Mouse (Mus musculus) liver, embryonic 11.5 days (tissue): ENCODE results near the gene Pparg. TPM values are rescaled to one million over a fixed set of nuclear protein-coding genes. Genes with fewer than 3 reads are reported as not detected.

ENCODE experiments used
- ATAC-seq: fragments of 200-750 bp; cut with Nextera tagmentation; replicated peaks from 2 replicates; pipeline ENCODE4 v1.8.0; 2017; ENCODE audit warnings: moderate number of reproducible peaks, mild to moderate bottlenecking, moderate TSS enrichment, moderate library complexity; ENCODE audit not compliant: low FRiP score
- DNase-seq: peaks from one replicate; pipeline ENCODE4 v3.0.0-alpha.2; 2017; ENCODE audit warnings: low spot score
- H3K27ac ChIP-seq: fragments of 300-500 bp; sonication (generic); 2 replicates; pipeline ENCODE4 v1.5.1; 2014; ENCODE audit warnings: mild to moderate bottlenecking, low read depth, low read length, control low read depth
- H3K27me3 ChIP-seq: fragments of 300-500 bp; sonication (generic); replicated peaks from 2 replicates; pipeline ENCODE4 v1.6.1; 2014; ENCODE audit warnings: low read length, mixed read lengths; ENCODE audit not compliant: control insufficient read depth, insufficient read depth
- H3K36me3 ChIP-seq: fragments of 300-500 bp; sonication (generic); 2 replicates; pipeline ENCODE4 v1.6.1; 2014; ENCODE audit warnings: mild to moderate bottlenecking, low read length, moderate library complexity, mixed read lengths; ENCODE audit not compliant: control insufficient read depth, insufficient read depth
- H3K4me1 ChIP-seq: fragments of 300-500 bp; sonication (generic); replicated peaks from 2 replicates; pipeline ENCODE4 v1.6.1; 2014; ENCODE audit warnings: low read length, mixed read lengths; ENCODE audit not compliant: control insufficient read depth, insufficient read depth
- H3K4me2 ChIP-seq: fragments of 300-500 bp; sonication (generic); 2 replicates; pipeline ENCODE4 v1.6.1; 2014; ENCODE audit warnings: mild to moderate bottlenecking, control low read depth, moderate library complexity
- H3K4me3 ChIP-seq: fragments of 300-500 bp; sonication (generic); 2 replicates; pipeline ENCODE4 v1.5.1; 2014; ENCODE audit warnings: low read depth, low read length, control low read depth
- H3K9ac ChIP-seq: fragments of 300-500 bp; sonication (generic); 2 replicates; pipeline ENCODE4 v1.6.1; 2014; ENCODE audit warnings: low read depth, low read length, control low read depth
- H3K9me3 ChIP-seq: fragments of 300-500 bp; sonication (generic); 2 replicates; pipeline ENCODE4 v1.6.1; 2016; ENCODE audit warnings: low read length, inconsistent platforms, mixed read lengths; ENCODE audit not compliant: control insufficient read depth
- WGBS: fragments of 180-500 bp; shearing (Covaris S2); extraction: QIAGEN DNeasy Blood & Tissue Kit; methylation state at CpG from one replicate; pipeline ENCODE4 v1.1.7; 2014; 5-methylcytosine and 5-hydroxymethylcytosine counted together
- polyA plus RNA-seq: library from polyadenylated mRNA; unstranded; fragments of >200 nt; fragmentation: Nextera tagmentation; extraction: Ambion mirVana; gene quantifications from 2 replicates; pipeline ENCODE4 v1.2.1, GENCODE M21; 2014

The Pparg gene
- polyA plus RNA-seq, 1 experiment from 2014 or later: 1.2 TPM

DNA sequence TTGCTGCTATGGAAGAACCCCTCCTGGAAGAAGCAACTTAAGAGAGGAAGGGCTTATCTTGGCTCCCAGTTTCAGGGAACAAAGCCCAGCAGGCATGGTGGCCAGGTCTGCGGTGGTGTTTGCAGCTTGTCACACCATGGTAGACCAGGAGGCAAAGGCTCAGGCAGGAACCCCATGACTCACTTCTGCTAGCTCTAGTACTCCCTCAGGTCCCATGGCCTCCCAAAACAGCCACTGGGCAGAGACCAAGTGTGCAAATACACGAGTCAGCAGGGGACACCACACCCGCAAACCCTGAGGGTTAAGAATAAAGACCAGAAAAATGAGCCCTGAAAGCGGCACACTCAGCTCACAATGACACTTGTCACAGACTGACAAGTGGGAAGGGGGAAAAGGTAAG, 175.4 kb downstream of the Pparg start:
- no peaks in the 10 kb centered on the region for H3K9me3 ChIP-seq
- H3K9ac ChIP-seq: no peak overlapping the region
- no peaks in the 10 kb centered on the region for H3K36me3 ChIP-seq
- WGBS: 86% methylated on average over 4 of the region's 4 CpGs
- no peak overlapping the region for H3K27ac ChIP-seq
- H3K4me3 ChIP-seq: no peak overlapping the region
- H3K4me2 ChIP-seq: no peak overlapping the region
- ATAC-seq (no peak), DNase-seq (no peak)
- H3K27me3 ChIP-seq: no peaks in the 10 kb centered on the region
- no peaks in the 10 kb centered on the region for H3K4me1 ChIP-seq

DNA sequence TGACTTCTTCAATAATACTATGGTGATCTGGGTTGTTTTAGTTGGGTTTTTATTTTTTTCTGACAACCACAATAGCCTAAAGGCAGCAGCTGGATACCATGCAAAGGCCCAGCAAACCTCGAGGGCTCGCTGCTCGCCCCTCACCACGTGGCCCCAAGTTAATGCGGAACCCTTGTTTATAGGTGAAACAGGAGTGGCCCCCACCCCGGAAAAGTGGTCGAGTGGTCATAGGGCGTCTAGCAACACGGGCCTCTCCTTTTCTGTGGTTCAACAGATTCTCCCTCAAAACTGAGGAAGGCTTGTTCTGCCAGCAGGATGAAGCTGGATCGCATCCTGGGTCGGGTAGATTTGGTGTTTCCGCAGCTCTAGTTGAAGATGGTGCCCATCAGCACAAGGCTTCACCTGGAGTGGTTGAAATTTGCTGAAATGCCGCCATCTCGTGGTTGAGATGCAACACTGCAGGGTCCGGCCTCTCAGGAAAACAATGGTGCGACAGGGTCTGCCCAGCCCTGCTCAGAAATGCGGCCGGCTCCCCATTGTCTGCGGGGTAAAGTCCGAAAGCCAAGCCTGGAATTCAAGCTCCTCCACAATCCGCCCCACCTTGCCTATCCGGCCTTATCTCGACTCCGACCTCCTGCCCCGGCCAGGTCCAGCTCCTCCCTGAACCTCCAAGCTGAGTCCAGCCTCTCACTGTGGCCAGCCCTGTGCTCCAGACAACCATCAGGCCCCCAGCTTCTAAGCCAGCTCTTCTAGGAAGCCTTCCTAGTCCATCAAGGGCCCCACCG, 178.1 kb downstream of the Pparg start:
- Histone ChIP-seq H3K9me3 (no peaks in the 10 kb centered on the region), H3K27me3 (no peaks in the 10 kb centered on the region), H3K27ac (no peak overlapping the region), H3K9ac (0 out of 2 replicates have a peak overlapping the region, but pooled peaks have one; percentile 42), H3K4me3 (no peak overlapping the region), H3K36me3 (no peaks in the 10 kb centered on the region), H3K4me2 (peak overlapping the region; percentile 54), H3K4me1 (peaks cover 10% of the 10 kb centered on the region)
- peak; percentile 73 for ATAC-seq
- DNase-seq: peak; percentile 75
- WGBS: 16% methylated on average over 26 of the region's 26 CpGs

Other genes starting within 250 kb of the Pparg start
- gene Syn2, start 226.0 kb upstream of the Pparg start, polyA plus RNA-seq: 0.16 and 0.30 TPM in 2 replicates
- gene Gm17482, start 133.6 kb upstream of the Pparg start, polyA plus RNA-seq: not detected in 2 replicates
- gene Timp4, start 108.7 kb upstream of the Pparg start, polyA plus RNA-seq: 0.04 TPM in 1 of 2 replicates, not detected in the other
- 33.1 and 36.8 TPM in 2 replicates for gene Tsen2, start 183.7 kb downstream of the Pparg start, polyA plus RNA-seq
- 5.6 and 6.3 TPM in 2 replicates for gene Mkrn2os, start 231.6 kb downstream of the Pparg start, polyA plus RNA-seq
- 21.5 and 25.1 TPM in 2 replicates for gene Mkrn2, start 241.0 kb downstream of the Pparg start, polyA plus RNA-seq